Mouse (Mus musculus): ENCODE results near the gene Vezt. TPM values are rescaled to one million over a fixed set of nuclear protein-coding genes. Genes with fewer than 3 reads are reported as not detected.

Gene Vezt
- polyA plus RNA-seq (2012; rRNA removed): 25.7 and 26.8 TPM in 2 replicates

DNA sequence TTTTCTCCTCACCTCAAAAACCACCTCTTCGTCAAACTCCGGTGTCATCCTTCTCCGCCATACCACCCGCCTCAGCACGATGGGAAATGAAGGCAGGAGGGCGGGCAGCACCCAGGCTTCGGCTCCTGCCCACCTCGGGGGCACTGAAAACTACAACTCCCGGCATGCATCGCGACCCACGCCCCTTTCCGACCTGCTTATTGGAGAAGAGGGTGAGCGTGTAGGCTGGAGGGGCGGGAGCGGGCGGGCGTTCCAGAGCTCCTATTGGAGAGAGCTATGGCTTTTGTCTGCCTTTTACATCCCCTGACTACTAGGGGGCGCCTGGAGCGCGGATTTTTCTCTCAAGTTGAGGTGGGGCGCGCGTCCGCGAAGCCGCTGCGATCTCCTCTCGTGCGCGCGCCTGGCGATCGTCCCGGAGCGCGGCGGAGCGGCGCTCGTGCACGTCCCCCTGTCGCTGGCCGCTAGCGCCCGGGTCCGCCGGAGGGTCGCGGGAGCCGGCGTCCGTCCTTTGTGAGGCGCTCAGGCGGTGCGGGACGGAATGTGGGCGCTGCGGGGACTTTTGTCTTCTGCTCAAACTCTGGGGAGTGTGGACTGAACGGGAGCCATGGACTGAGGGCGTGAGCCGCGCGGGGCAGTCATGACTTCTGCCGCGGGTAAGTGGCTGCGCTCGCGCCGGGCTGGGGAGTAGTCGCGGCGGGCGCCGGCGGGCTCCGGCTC lies at the start of gene Vezt, which contains the start of gene Fgd6:
TSS of gene Vezt (minus strand) at position 160 of the 717 bp plus-strand sequence.
TSS of gene Fgd6 (plus strand) at position 344 of the 717 bp plus-strand sequence.
- H3K27me3 ChIP-seq (ENCODE audit: control insufficient read depth, insufficient read depth, low read length): no peaks in the 10 kb centered on the region
- peak within 1 kb of the TSS; percentile 40 for H3K27ac ChIP-seq (ENCODE audit: insufficient read depth, low read length)
- under 1% methylated on average over 77 of the region's 77 CpGs for WGBS
- peak; percentile 99 for DNase-seq
- peaks cover 3% of the 10 kb centered on the region; the same call in 1 of the 2 replicates for H3K4me1 ChIP-seq (ENCODE audit: control insufficient read depth, insufficient read depth, low read length)
- TF ChIP-seq POLR2A (IDR thresholded peaks at IDR 0.05; ENCODE audit: borderline replicate concordance, insufficient read depth, low read length): peak; percentile 44; the same call in 1 of the 2 replicates
- TF ChIP-seq CTCF (IDR thresholded peaks at IDR 0.05; ENCODE audit: borderline replicate concordance, insufficient read depth, low read depth, low read length): peak; percentile 60; the same call in 1 of the 2 replicates
- H3K4me3 ChIP-seq (replicated peaks; ENCODE audit: insufficient read depth, low read depth, low read length): peak within 1 kb of the TSS; percentile 88

DNA sequence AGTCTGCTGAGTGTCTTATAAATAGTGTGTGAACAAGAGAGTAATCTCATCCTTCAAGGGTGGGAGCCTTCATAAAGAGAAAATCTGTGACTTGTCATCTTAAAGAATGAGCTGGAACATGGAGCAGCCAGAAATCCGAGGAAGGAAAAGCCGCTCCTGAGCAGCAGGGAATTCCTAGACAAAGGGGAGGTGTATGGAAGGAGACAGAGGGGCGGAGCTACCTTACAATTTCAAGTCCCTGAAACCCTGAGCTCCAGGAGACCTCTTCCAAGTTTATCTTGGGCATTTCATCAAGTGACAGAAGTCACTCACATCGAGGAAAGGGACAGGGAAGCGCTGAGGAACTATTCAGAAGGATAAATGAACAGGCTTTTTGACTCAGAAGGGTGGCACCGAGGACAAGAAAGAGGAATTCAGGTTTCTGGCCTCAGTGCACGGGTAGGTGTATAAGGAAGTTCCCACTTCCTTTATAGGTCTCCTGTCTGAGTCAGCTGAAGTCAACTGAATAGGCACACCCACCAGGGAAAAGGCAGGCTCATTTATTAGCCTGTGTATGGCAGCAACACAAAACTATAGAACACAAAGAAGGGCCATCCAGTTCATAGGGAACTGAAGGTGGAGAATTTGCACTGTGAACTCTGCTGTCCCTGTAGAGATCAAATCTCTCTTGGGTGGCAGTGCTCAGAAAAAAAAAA lies 46.6 kb upstream of the Vezt start:
- no peak overlapping the region for H3K27ac ChIP-seq (ENCODE audit: insufficient read depth, low read length)
- WGBS: 47% methylated on average over 7 of the region's 7 CpGs
- H3K4me3 ChIP-seq (replicated peaks; ENCODE audit: insufficient read depth, low read depth, low read length): no peak overlapping the region
- no peaks in the 10 kb centered on the region for H3K4me1 ChIP-seq (ENCODE audit: control insufficient read depth, insufficient read depth, low read length)
- DNase-seq: no peak
- TF ChIP-seq CTCF (IDR thresholded peaks at IDR 0.05; ENCODE audit: borderline replicate concordance, insufficient read depth, low read depth, low read length) (no peak), POLR2A (IDR thresholded peaks at IDR 0.05; ENCODE audit: borderline replicate concordance, insufficient read depth, low read length) (no peak)
- no peaks in the 10 kb centered on the region for H3K27me3 ChIP-seq (ENCODE audit: control insufficient read depth, insufficient read depth, low read length)

DNA sequence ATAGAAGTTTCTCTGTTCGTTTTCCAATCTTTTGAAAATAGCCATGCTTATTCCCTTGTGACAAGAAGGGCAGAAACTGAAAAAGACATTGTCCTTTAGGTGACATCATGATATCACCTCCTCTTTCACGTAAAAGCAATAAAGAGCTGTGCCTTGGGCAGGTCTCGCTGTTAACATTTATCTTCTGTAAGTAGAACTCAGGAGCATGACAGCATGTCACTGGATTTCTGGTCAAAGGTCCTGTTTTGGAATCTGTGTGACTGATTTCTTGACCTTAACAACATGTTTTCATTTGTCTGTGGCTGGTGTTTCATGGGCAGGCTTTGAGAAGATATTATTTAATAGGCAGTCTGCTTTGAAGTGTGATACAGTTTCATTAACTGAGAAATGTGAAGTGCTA lies 45.1 kb upstream of the Vezt start:
- 87% methylated on average over 3 of the region's 3 CpGs for WGBS

DNA sequence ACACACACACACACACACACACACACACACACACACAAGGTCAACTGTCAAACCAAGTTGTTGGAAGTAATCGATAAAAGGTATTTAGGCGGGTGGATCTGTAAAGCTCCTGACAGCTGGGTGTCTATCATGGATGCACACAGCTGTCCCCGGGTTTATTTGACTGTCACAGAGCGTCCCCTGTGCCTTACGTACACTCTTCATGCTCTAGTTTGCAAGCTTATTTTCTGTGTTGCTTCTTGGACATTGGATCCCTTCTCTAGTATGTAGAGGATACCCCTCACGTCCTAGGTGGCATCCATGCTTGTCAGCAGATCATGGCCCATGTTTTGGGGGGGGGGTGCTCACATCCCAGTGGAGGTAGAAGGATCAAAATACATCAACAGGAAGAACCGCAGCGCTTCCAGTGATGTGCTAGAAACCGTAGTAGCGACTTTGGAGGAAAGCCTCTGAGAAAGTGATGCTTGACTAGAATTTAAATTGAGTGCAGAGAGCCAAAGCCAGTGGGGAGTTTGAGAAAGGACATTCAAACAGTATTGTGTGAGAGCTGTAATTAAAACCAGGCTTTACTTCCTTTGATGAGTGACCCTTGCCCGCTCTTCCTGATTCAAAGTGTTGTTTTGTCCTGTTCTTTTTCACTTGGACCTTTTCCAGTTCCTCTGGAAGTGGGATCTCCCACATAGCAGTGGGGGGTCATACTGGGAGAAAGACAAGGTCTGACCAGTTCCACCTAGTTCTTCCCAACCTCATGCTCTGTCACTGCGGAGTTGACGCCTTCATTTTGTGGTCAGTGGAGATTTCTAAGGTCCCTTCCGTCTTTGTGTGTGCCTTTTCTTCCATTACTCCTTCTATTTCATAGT lies 41.6 kb upstream of the Vezt start:
- no peak for DNase-seq
- WGBS: 69% methylated on average over 14 of the region's 14 CpGs
- no peak for TF ChIP-seq CTCF (IDR thresholded peaks at IDR 0.05; ENCODE audit: borderline replicate concordance, insufficient read depth, low read depth, low read length)
- no peak for TF ChIP-seq POLR2A (IDR thresholded peaks at IDR 0.05; ENCODE audit: borderline replicate concordance, insufficient read depth, low read length)

More for the DNA sequence above, 45.1 kb upstream of the Vezt start:
- TF ChIP-seq POLR2A (IDR thresholded peaks at IDR 0.05; ENCODE audit: borderline replicate concordance, insufficient read depth, low read length) (no peak), CTCF (IDR thresholded peaks at IDR 0.05; ENCODE audit: borderline replicate concordance, insufficient read depth, low read depth, low read length) (no peak)
- no peak overlapping the region for H3K4me3 ChIP-seq (replicated peaks; ENCODE audit: insufficient read depth, low read depth, low read length)
- H3K27me3 ChIP-seq (ENCODE audit: control insufficient read depth, insufficient read depth, low read length): no peaks in the 10 kb centered on the region
- H3K27ac ChIP-seq (ENCODE audit: insufficient read depth, low read length): no peak overlapping the region
- DNase-seq: no peak
- no peaks in the 10 kb centered on the region for H3K4me1 ChIP-seq (ENCODE audit: control insufficient read depth, insufficient read depth, low read length)

DNA sequence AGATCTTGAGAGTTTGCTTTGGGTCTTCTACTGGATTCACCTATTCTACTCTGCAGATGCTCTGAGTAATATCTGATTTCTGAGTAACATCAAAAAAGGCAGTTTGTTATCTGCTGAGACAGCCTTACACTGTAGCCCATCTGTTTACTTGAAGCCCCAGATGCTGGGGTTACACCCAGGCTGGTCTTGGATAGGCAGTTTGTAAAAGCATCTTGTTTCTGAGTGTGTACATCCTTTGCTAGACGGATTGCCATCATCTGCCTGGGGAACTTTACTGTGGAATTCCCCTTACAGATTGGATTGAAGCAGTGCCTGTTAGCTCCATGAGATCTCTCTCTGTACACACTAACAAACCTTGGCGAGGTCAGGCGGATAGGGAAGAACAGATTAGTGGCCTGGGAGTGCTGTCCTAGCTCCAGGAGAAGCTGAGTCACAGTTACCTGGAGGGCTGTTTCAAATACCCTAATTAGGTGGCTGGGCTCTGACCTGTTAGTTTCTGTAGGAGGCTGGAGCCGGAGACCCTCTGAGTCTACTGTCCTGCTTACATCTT lies 37.4 kb upstream of the Vezt start:
- no peaks in the 10 kb centered on the region for H3K27me3 ChIP-seq (ENCODE audit: control insufficient read depth, insufficient read depth, low read length)
- DNase-seq: no peak
- 82% methylated on average over 4 of the region's 4 CpGs for WGBS
- TF ChIP-seq POLR2A (IDR thresholded peaks at IDR 0.05; ENCODE audit: borderline replicate concordance, insufficient read depth, low read length): no peak
- no peak for TF ChIP-seq CTCF (IDR thresholded peaks at IDR 0.05; ENCODE audit: borderline replicate concordance, insufficient read depth, low read depth, low read length)
- H3K27ac ChIP-seq (ENCODE audit: insufficient read depth, low read length): no peak overlapping the region
- no peak overlapping the region for H3K4me3 ChIP-seq (replicated peaks; ENCODE audit: insufficient read depth, low read depth, low read length)
- peaks cover 7% of the 10 kb centered on the region for H3K4me1 ChIP-seq (ENCODE audit: control insufficient read depth, insufficient read depth, low read length)

More for the DNA sequence above, 41.6 kb upstream of the Vezt start:
- no peak overlapping the region for H3K4me3 ChIP-seq (replicated peaks; ENCODE audit: insufficient read depth, low read depth, low read length)
- no peaks in the 10 kb centered on the region for H3K27me3 ChIP-seq (ENCODE audit: control insufficient read depth, insufficient read depth, low read length)
- H3K4me1 ChIP-seq (ENCODE audit: control insufficient read depth, insufficient read depth, low read length): peaks cover 3% of the 10 kb centered on the region; the same call in 1 of the 2 replicates
- no peak overlapping the region for H3K27ac ChIP-seq (ENCODE audit: insufficient read depth, low read length)

DNA sequence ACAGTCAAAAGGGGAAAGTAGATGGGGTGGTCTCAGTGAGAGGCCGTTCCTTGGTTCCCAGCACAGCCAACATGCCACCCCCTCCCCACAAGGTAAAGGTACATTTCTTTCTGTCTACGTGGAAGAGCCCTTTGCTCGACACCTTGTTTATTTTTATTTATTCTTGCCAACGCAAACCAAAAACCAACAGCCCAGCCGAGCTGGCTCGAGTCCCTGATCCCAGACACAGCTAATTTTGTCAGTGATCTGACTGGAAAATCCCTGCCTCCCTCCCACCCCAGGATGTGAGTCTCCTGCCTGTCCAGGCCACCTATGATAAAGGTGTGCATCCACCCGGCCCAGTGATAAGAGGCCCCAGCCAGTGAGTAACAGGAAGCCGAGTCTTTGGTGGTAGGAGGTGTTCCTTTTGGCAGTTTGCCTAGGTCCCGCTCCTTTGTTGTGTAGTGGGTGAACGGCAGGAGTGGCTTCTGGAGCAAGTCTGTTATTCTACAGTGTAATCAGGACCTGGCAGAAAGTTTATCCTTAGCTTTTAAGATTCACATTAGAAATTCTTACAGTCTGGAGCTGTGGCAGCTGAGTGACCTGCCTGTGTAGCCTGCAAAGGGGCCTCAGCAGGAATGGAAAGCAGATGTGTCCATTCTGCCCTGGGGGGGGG lies 36.8 kb upstream of the Vezt start:
- WGBS: 36% methylated on average over 10 of the region's 10 CpGs
- TF ChIP-seq CTCF (IDR thresholded peaks at IDR 0.05; ENCODE audit: borderline replicate concordance, insufficient read depth, low read depth, low read length) (no peak), POLR2A (IDR thresholded peaks at IDR 0.05; ENCODE audit: borderline replicate concordance, insufficient read depth, low read length) (no peak)
- DNase-seq: peak; percentile 17 to 27
- Histone ChIP-seq H3K4me3 (replicated peaks; ENCODE audit: insufficient read depth, low read depth, low read length) (no peak overlapping the region), H3K4me1 (ENCODE audit: control insufficient read depth, insufficient read depth, low read length) (peaks cover 7% of the 10 kb centered on the region), H3K27me3 (ENCODE audit: control insufficient read depth, insufficient read depth, low read length) (no peaks in the 10 kb centered on the region), H3K27ac (ENCODE audit: insufficient read depth, low read length) (no peak overlapping the region)
